Mouse (Mus musculus) layer of hippocampus, adult 6 months (tissue): ENCODE results near the gene Mapk8ip2. TPM values are rescaled to one million over a fixed set of nuclear protein-coding genes. Genes with fewer than 3 reads are reported as not detected.

Experiments used
- long read RNA-seq, 2 experiments: library from polyadenylated mRNA; unstranded; transcript quantifications; one replicate each; pipeline ENCODE4 v2.0.0; 2019 to 2020
- polyA plus RNA-seq: library from polyadenylated mRNA; unstranded; fragments of <200 nt; fragmentation: Nextera tagmentation; gene quantifications from 2 replicates; pipeline ENCODE4 v1.2.3, GENCODE M21; 2021

The Mapk8ip2 gene
- 48.0 and 53.4 TPM in 2 replicates for polyA plus RNA-seq
- long read RNA-seq, experiment 1, full-length matches to known transcripts: 87 of 178 reads
- long read RNA-seq, experiment 1, partial matches to known transcripts: 71 of 178 reads
- long read RNA-seq, experiment 1, other reads (novel, unspliced or antisense): 20 of 178 reads
- long read RNA-seq, experiment 2, full-length matches to known transcripts: 896 of 1,101 reads
- long read RNA-seq, experiment 2, partial matches to known transcripts: 126 of 1,101 reads
- long read RNA-seq, experiment 2, other reads (novel, unspliced or antisense): 79 of 1,101 reads

GRCm38 (mm10) chr15:89453865-89454478 lies at the start of gene Mapk8ip2:
TSS of gene Mapk8ip2 (plus strand) at chr15:89453913.

GRCm38 (mm10) chr15:89410118-89410517 lies 43.6 kb upstream of the Mapk8ip2 start, which contains the start of gene Syce3:
TSS of gene Syce3 (minus strand) at chr15:89410503.

GRCm38 (mm10) chr15:89425711-89426121 lies 28.0 kb upstream of the Mapk8ip2 start, which contains the start of gene Cpt1b:
TSS of gene Cpt1b (minus strand) at chr15:89425863.

GRCm38 (mm10) chr15:89429352-89430221 lies 24.1 kb upstream of the Mapk8ip2 start, which contains the start of the genes C730034F03Rik, Gm44502 and Chkb:
TSS of gene C730034F03Rik (plus strand) at chr15:89429589.
TSS of gene Gm44502 (minus strand) at chr15:89429696.
TSS of gene Chkb (minus strand) at chr15:89429908.

GRCm38 (mm10) chr15:89477091-89477491 lies 23.4 kb downstream of the Mapk8ip2 start, which contains the start of gene Arsa:
TSS of gene Arsa (minus strand) at chr15:89477425.

GRCm38 (mm10) chr15:89498961-89499688 lies 45.4 kb downstream of the Mapk8ip2 start, which contains the start of gene Shank3:
TSS of gene Shank3 (plus strand) at chr15:89499623.

Other genes starting within 250 kb of the Mapk8ip2 start
- gene Ppp6r2, start 242.4 kb upstream of the Mapk8ip2 start, polyA plus RNA-seq: 91.7 and 92.3 TPM in 2 replicates
- 100 and 139 TPM in 2 replicates for gene Sbf1, start 138.6 kb upstream of the Mapk8ip2 start, polyA plus RNA-seq
- gene Adm2, start 131.2 kb upstream of the Mapk8ip2 start, polyA plus RNA-seq: not detected in 2 replicates
- gene Miox, start 119.5 kb upstream of the Mapk8ip2 start, polyA plus RNA-seq: not detected in 2 replicates
- 9.0 and 10.3 TPM in 2 replicates for gene Lmf2, start 98.3 kb upstream of the Mapk8ip2 start, polyA plus RNA-seq
- gene Ncaph2, start 98.2 kb upstream of the Mapk8ip2 start, polyA plus RNA-seq: 68.4 and 73.8 TPM in 2 replicates
- gene Sco2, start 80.1 kb upstream of the Mapk8ip2 start, polyA plus RNA-seq: 53.7 and 59.4 TPM in 2 replicates
- gene Tymp, start 76.9 kb upstream of the Mapk8ip2 start, polyA plus RNA-seq: 5.7 and 7.5 TPM in 2 replicates
- 4.6 and 7.3 TPM in 2 replicates for gene Odf3b, start 74.6 kb upstream of the Mapk8ip2 start, polyA plus RNA-seq
- 0.18 and 0.36 TPM in 2 replicates for gene Klhdc7b, start 69.0 kb upstream of the Mapk8ip2 start, polyA plus RNA-seq
- not detected in 2 replicates for gene Syce3, start 43.4 kb upstream of the Mapk8ip2 start, polyA plus RNA-seq
- gene Cpt1b, start 28.1 kb upstream of the Mapk8ip2 start, polyA plus RNA-seq: 0.16 and 0.46 TPM in 2 replicates
- 2.9 and 3.1 TPM in 2 replicates for gene C730034F03Rik, start 24.3 kb upstream of the Mapk8ip2 start, polyA plus RNA-seq
- gene Gm44502, start 24.2 kb upstream of the Mapk8ip2 start, polyA plus RNA-seq: not detected in 2 replicates
- gene Chkb, start 24.0 kb upstream of the Mapk8ip2 start, polyA plus RNA-seq: 26.6 and 31.1 TPM in 2 replicates
- 20.7 and 22.6 TPM in 2 replicates for gene Arsa, start 23.5 kb downstream of the Mapk8ip2 start, polyA plus RNA-seq
- 3.9 and 5.5 TPM in 2 replicates for gene Shank3, start 45.7 kb downstream of the Mapk8ip2 start, polyA plus RNA-seq
- gene Acr, start 114.4 kb downstream of the Mapk8ip2 start, polyA plus RNA-seq: 0.19 TPM in 1 of 2 replicates, not detected in the other
- gene Rabl2, start 138.0 kb downstream of the Mapk8ip2 start, polyA plus RNA-seq: 16.6 and 19.0 TPM in 2 replicates